Mouse (Mus musculus): Measurements from ENCODE around the gene Nup85.

- TF ChIP-seq CTCF (IDR thresholded peaks at IDR 0.05; ENCODE audit: control insufficient read depth, insufficient read depth, insufficient replicate concordance, low read depth, low read length) (no peak), POLR2A (IDR thresholded peaks at IDR 0.05; ENCODE audit: control insufficient read depth, low read depth, low read length) (no peak)
Measured at GRCm38 (mm10) chr11:115584376-115585073, 20.3 kb downstream of the Nup85 start.

Data from testis, adult 2 months (tissue).